Mouse (Mus musculus): Measurements from ENCODE around the gene Rin1.
"Not testable (repeated sequence)": the region's sequence is repeated elsewhere in the genome, so short reads cannot be mapped to it uniquely, and the experiment has no call there.

The Rin1 gene

GRCm38 (mm10) chr19:5050047-5050905, at the start of gene Rin1:
TSS of gene Rin1 (plus strand) at chr19:5050481.
- DNase-seq: no peak

DNA sequence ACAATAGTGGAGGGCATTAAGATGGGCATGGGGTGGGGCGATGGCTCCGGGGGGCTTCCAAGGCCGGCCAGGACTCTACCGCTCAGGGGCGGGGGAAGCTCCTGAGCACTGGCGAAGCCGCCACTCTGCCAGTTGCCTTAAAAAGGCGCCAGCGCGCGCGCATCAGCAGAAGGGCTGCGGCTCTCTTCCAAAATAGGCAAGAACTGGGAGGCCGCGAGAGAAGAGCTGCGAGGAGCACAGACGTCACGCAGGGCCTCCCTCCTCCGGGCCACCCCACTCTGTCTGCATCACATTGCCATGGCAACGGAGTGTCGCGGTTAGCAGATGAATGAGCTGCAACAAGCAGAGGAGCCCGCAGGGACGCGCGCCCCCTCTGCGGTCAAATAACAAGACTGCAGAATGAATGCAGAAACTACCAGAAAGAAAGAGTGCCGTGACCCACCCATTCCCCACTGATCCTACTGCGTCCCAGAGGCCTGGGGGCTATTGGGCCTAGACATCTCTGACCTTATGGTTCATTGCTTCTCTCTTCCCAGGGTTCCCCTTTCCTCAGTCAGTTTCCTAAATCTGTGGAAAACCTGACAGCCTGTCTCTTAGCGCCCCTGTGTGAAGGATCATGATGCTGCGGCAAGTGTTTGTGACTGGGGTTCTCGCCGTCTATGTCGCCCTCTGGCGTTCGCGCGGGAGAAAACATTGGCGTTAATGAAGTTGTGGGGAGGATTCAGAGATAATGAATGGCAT, 48.4 kb upstream of the Rin1 start:
- DNase-seq: peak; percentile 82

DNA sequence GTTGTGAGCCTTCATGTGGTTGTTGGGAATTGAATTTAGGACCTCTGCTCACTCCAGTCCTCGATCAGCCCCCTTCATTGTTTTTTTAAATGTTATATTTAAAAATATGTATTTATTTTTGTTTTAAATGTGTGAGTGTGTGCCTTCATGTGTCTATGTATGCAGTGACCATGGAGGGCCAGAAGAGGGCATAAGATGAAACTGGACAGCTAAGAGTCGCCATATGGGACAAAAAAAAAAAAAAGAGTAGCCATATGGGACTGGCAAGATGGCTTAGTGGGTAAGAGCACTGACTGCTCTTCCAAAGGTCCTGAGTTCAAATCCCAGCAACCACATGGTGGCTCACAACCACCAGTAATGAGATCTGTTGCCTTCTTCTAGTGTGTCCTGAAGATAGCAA, 46.6 kb upstream of the Rin1 start:
- not testable (repeated sequence) for DNase-seq

GRCm38 (mm10) chr19:5004925-5005324, 45.4 kb upstream of the Rin1 start:
- DNase-seq: no peak

GRCm38 (mm10) chr19:5013138-5013537, 37.1 kb upstream of the Rin1 start:
- DNase-seq: no peak

DNA sequence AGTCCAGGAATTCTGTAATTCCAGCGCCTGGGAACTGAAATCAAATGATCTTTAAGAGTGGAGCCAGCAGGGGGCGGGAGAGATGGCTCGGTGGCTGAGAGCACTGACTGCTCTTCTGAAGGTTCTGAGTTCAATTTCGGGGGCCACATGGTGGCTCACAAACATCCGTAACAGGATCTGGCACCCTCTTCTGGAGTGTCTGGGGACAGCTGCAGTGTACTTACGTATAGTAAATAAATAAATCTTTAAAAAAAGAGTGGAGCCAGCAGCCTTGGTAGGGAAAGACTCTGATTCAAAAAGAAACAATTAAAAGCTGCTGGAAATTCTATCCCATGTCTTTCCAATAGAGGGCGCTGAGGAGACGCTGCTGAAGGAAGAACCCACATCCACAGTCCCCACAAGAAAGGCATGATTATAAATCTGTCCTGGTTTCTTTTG, 35.3 kb upstream of the Rin1 start:
- peak; percentile 16 for DNase-seq

DNA sequence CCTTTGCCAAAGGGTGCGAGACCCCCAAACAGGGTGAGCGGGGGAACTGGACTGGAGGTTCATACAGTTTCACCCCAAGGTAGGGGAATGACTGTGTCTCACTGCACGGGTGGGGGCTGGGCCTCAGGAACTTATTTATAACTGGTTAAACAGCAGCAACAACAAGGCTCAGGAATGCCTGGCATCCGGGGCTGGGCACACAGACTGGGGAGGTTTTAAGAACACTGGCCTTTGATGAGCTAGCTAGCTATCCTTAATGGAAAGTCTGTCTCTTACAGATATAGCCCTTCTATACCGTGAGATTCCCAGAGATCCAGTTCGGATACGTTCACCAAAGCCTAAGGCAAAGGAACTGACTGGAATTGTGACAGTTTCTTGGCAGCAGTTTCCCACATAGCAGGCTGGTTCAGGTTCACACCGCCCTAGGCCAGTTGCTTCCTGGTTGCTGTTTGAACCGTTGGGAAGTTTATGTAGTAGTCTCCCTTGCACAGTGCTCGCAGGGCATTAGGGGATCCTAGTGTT, 34.0 kb upstream of the Rin1 start:
- DNase-seq: no peak

- peak; percentile 77 for DNase-seq
Observed at GRCm38 (mm10) chr19:5016782-5017181, 33.5 kb upstream of the Rin1 start.

DNA sequence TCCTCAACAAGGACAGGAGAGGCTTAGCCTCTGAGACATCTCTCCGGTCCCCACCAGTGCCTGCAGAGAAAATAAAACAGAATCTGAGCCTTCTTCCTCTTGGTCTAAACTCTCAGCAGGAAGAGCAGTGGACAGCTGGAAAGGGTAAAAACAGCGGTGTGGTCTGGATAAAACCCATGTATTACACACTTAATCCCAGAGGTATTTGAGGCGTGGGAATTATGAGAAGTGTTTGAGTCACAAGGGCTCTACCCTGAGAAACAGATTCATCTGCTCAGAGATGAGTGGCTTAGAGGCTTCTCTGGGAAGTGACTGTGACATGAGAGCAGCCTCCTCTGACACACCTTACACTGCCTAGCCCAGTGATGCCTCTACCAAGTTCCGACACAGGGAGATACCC, 32.7 kb upstream of the Rin1 start:
- DNase-seq: no peak

GRCm38 (mm10) chr19:5018191-5018590, 32.1 kb upstream of the Rin1 start:
- DNase-seq: no peak

DNA sequence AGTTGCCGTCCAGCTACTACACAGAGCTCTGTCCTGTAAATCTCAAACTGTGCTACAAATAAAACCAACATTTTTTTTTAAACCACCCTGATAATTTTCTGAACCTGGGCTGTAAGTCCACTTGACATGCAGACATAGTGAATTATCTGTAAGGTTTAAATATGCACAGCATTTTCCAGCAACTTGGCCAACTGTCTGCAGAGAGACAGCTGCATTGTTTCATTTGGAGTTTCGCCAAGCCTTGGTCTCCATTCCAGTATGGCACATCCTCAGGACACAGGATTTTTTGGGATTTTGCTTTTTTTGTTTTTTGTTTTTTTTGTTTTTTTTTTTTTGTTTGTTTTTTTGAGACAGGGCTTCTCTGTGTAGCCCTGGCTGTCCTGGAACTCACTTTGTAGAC, 28.9 kb upstream of the Rin1 start:
- DNase-seq: no peak

- DNase-seq: peak; percentile 87
Observed at GRCm38 (mm10) chr19:5023621-5024479, 26.4 kb upstream of the Rin1 start, which contains the start of gene Slc29a2. TSS of gene Slc29a2 (plus strand) at chr19:5023860.

- no peak for DNase-seq
Observed at GRCm38 (mm10) chr19:5026111-5026510, 24.2 kb upstream of the Rin1 start.

- DNase-seq: no peak
Observed at GRCm38 (mm10) chr19:5032686-5033085, 17.6 kb upstream of the Rin1 start.

DNA sequence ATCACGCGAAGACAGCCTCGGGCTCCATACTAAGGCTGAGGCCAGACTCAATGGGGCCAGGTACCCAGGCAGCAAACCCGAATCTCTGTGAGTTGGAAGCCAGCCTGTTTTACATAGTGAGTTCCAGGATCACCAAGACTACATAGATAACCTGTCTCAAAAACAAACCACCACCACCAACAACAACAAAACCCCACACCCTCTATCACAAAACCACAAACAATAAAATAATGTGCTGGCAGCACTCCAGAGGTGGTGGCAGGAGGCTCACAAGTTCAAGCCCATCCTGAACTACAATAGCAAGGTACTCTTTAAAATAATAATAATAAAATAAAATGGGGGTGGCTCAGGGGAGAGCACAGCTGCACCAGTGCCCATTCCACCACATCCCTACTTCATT, 13.7 kb upstream of the Rin1 start:
- DNase-seq: no peak

GRCm38 (mm10) chr19:5037678-5038571, 12.4 kb upstream of the Rin1 start:
- peak; percentile 64 for DNase-seq

- peak; percentile 88 for DNase-seq
Observed at GRCm38 (mm10) chr19:5038709-5039156, 11.5 kb upstream of the Rin1 start, which contains the start of the genes B4gat1 and AC124502.3. TSS of gene B4gat1 (plus strand) at chr19:5038826. TSS of gene AC124502.3 (plus strand) at chr19:5038891.

DNA sequence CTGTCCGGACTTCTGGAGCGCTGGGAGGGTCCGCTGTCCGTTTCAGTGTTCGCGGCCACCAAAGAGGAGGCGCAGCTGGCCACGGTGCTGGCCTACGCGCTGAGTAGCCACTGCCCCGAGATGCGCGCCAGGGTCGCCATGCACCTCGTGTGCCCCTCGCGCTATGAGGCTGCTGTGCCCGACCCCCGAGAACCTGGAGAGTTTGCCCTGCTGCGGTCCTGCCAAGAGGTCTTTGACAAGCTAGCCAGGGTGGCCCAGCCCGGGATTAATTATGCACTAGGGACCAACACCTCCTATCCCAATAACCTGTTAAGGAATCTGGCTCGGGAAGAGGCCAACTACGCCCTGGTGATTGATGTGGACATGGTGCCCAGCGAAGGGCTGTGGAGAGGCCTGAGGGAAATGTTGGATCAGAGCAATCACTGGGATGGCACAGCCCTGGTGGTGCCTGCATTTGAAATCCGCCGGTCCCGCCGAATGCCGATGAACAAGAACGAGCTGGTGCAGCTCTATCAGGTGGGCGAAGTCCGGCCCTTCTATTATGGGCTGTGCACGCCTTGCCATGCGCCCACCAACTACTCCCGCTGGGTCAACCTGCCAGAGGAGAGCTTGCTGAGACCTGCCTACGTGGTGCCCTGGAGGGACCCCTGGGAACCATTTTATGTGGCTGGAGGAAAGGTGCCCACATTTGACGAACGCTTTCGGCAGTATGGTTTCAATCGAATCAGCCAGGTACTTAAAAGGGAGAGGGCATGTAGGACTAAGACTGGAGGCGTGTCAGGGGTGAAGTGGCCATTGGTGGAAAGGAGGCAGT, 10.8 kb upstream of the Rin1 start:
- DNase-seq: no peak

- DNase-seq: peak; percentile 83
Observed at GRCm38 (mm10) chr19:5040862-5041523, 9.3 kb upstream of the Rin1 start, which contains the start of gene Brms1. TSS of gene Brms1 (plus strand) at chr19:5041354.

DNA sequence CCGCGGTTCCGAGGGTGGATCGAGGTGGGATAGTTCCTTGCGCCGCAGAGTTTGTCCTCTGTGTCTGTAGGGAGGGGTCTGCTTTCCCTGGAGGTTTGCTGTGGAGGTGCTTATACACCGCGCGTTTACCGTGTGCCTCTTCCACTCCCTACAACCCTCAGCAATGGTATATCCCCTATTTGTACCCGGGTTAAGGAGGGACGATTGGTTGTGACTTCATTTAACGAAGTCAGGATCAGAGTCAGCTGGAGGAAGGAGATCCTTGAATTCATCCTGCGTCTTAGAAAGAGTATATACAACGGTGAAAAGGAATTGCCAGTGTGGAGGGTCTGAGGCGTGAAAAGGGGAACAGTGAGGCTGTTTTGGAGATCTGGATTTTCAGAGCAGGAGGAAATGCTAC, 8.7 kb upstream of the Rin1 start:
- no peak for DNase-seq
